Mouse (Mus musculus) forebrain, embryonic 16.5 days (tissue): Measurements from ENCODE around the gene Fer1l4. TPM values are rescaled to one million over a fixed set of nuclear protein-coding genes. Genes with fewer than 3 reads are reported as not detected.

Experiments
- ATAC-seq: fragments of 200-750 bp; cut with Nextera tagmentation; 2 replicates; pipeline ENCODE4 v1.8.0; 2017; ENCODE audit warnings: mild to moderate bottlenecking, moderate library complexity
- H3K27ac ChIP-seq: fragments of 300-500 bp; sonication (generic); 2 replicates; pipeline ENCODE4 v1.5.1; 2014; ENCODE audit warnings: low read length, control low read depth
- H3K27me3 ChIP-seq: fragments of 300-500 bp; sonication (generic); replicated peaks from 2 replicates; pipeline ENCODE4 v1.6.1; 2014; ENCODE audit warnings: low read length; ENCODE audit not compliant: control insufficient read depth, insufficient read depth
- H3K36me3 ChIP-seq: fragments of 300-500 bp; sonication (generic); 2 replicates; pipeline ENCODE4 v1.6.1; 2014; ENCODE audit not compliant: control insufficient read depth, insufficient read depth
- H3K4me1 ChIP-seq: fragments of 300-500 bp; sonication (generic); replicated peaks from 2 replicates; pipeline ENCODE4 v1.6.1; 2014; ENCODE audit warnings: low read length; ENCODE audit not compliant: control insufficient read depth, insufficient read depth
- H3K4me2 ChIP-seq: fragments of 300-500 bp; sonication (generic); 2 replicates; pipeline ENCODE4 v1.6.1; 2014; ENCODE audit warnings: mild to moderate bottlenecking, low read length, control low read depth
- H3K4me3 ChIP-seq: fragments of 300-500 bp; sonication (generic); replicated peaks from 2 replicates; pipeline ENCODE4 v1.5.1; 2014; ENCODE audit warnings: mild to moderate bottlenecking, low read length, control low read depth
- H3K9ac ChIP-seq: fragments of 300-500 bp; sonication (generic); replicated peaks from 2 replicates; pipeline ENCODE4 v1.6.1; 2014; ENCODE audit warnings: low read depth, low read length, control low read depth
- H3K9me3 ChIP-seq: fragments of 300-500 bp; sonication (generic); 2 replicates; pipeline ENCODE4 v1.6.1; 2016; ENCODE audit warnings: low read length; ENCODE audit not compliant: control insufficient read depth
- WGBS: fragments of 180-500 bp; shearing (Covaris S2); extraction: QIAGEN DNeasy Blood & Tissue Kit; methylation state at CpG from one replicate; pipeline ENCODE4 v1.1.7; 2014; 5-methylcytosine and 5-hydroxymethylcytosine counted together
- polyA plus RNA-seq: library from polyadenylated mRNA; unstranded; fragments of >200 nt; fragmentation: Nextera tagmentation; extraction: Ambion mirVana; gene quantifications from 2 replicates; pipeline ENCODE4 v1.2.1, GENCODE M21; 2015

Gene Fer1l4
- polyA plus RNA-seq, 1 experiment from 2014 or later: not detected

DNA sequence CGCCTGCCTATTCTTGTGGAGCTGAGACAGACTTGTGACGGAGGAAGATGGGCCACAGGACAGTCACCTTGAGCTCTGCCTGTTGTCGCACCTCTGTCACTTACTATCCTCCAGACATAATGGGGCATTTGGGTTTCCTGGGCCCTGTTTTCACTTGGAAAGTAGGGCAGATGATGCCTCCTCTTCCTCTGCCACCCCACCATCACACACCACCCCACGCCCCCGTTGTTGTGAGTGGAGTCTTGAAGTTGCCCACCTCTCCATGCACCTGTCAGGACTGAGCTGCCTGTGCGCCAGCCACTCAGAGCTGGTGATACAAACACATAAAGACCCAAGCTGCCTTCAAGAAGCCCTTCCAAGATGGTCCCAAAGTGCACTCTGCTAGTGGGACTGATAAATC is 65.6 kb downstream of the Fer1l4 start:
- Histone ChIP-seq H3K4me2 (no peak overlapping the region), H3K4me1 (no peaks in the 10 kb centered on the region), H3K9me3 (no peaks in the 10 kb centered on the region), H3K4me3 (no peak overlapping the region), H3K27me3 (no peaks in the 10 kb centered on the region), H3K9ac (no peak overlapping the region), H3K27ac (no peak overlapping the region), H3K36me3 (peaks cover 55% of the 10 kb centered on the region)
- WGBS: 98% methylated on average over 6 of the region's 6 CpGs
- ATAC-seq: no peak

GRCm38 (mm10) chr2:155985776-155986175 is 67.0 kb downstream of the Fer1l4 start:
- Histone ChIP-seq H3K4me3 (no peak overlapping the region), H3K9ac (no peak overlapping the region), H3K36me3 (peaks cover 49% of the 10 kb centered on the region), H3K9me3 (no peaks in the 10 kb centered on the region), H3K4me2 (no peak overlapping the region), H3K4me1 (no peaks in the 10 kb centered on the region), H3K27me3 (no peaks in the 10 kb centered on the region), H3K27ac (no peak overlapping the region)
- WGBS: 85% methylated on average over 7 of the region's 7 CpGs
- no peak for ATAC-seq

- no peak for ATAC-seq
These were observed 73.3 kb downstream of the Fer1l4 start for GRCm38 (mm10) chr2:155979328-155979991.

GRCm38 (mm10) chr2:155974087-155974731 is 78.5 kb downstream of the Fer1l4 start:
- H3K4me2 ChIP-seq: no peak overlapping the region
- H3K9ac ChIP-seq: no peak overlapping the region
- no peak for ATAC-seq
- H3K36me3 ChIP-seq: peaks cover 39% of the 10 kb centered on the region
- no peaks in the 10 kb centered on the region for H3K9me3 ChIP-seq
- no peak overlapping the region for H3K4me3 ChIP-seq
- no peaks in the 10 kb centered on the region for H3K27me3 ChIP-seq
- H3K4me1 ChIP-seq: no peaks in the 10 kb centered on the region
- no peak overlapping the region for H3K27ac ChIP-seq
- WGBS: 79% methylated on average over 14 of the region's 14 CpGs

More at GRCm38 (mm10) chr2:155979328-155979991, 73.3 kb downstream of the Fer1l4 start:
- Histone ChIP-seq H3K27ac (no peak overlapping the region), H3K4me1 (no peaks in the 10 kb centered on the region), H3K4me3 (no peak overlapping the region), H3K9me3 (no peaks in the 10 kb centered on the region), H3K27me3 (no peaks in the 10 kb centered on the region), H3K4me2 (no peak overlapping the region), H3K36me3 (peaks cover 41% of the 10 kb centered on the region), H3K9ac (no peak overlapping the region)
- WGBS: 88% methylated on average over 5 of the region's 5 CpGs

DNA sequence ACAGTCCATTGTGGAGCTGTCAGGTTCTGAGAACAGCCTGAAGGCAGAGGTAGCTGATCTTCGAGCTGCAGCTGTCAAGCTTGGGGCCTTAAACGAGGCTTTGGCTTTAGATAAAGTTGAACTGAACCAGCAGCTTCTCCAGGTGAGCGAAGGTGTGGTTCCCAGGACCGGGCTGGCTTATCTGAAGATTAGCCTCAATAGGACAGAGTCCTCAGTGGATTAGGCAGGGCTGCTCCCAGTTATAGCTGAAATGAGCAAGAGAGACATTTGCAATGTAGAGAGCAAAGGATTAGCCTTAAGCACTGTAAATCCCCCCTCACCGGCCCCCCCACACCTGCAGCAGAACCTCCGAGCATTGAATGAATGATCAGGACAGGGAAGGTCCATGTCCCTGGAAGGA is 79.4 kb downstream of the Fer1l4 start:
- H3K4me3 ChIP-seq: no peak overlapping the region
- no peak for ATAC-seq
- no peaks in the 10 kb centered on the region for H3K9me3 ChIP-seq
- 81% methylated on average over 6 of the region's 6 CpGs for WGBS
- no peak overlapping the region for H3K27ac ChIP-seq
- H3K27me3 ChIP-seq: no peaks in the 10 kb centered on the region
- H3K4me1 ChIP-seq: no peaks in the 10 kb centered on the region
- H3K9ac ChIP-seq: no peak overlapping the region
- peaks cover 45% of the 10 kb centered on the region for H3K36me3 ChIP-seq
- no peak overlapping the region for H3K4me2 ChIP-seq

Other genes starting within 250 kb of the Fer1l4 start
- gene BC029722, start 233.5 kb downstream of the Fer1l4 start, polyA plus RNA-seq: 31.0 and 35.2 TPM in 2 replicates
- 148 TPM in 2 replicates for gene Eif6, start 226.0 kb downstream of the Fer1l4 start, polyA plus RNA-seq
- gene Fam83c, start 218.1 kb downstream of the Fer1l4 start, polyA plus RNA-seq: 0.42 and 0.70 TPM in 2 replicates
- 66.5 and 78.2 TPM in 2 replicates for gene Uqcc1, start 122.6 kb downstream of the Fer1l4 start, polyA plus RNA-seq
- not detected in 2 replicates for gene Gm15557, start 112.2 kb downstream of the Fer1l4 start, polyA plus RNA-seq
- gene Gdf5, start 107.6 kb downstream of the Fer1l4 start, polyA plus RNA-seq: 2.7 and 4.5 TPM in 2 replicates
- 17.0 and 18.9 TPM in 2 replicates for gene Cep250, start 96.5 kb downstream of the Fer1l4 start, polyA plus RNA-seq
- 1.7 and 2.4 TPM in 2 replicates for gene 6430550D23Rik, start 45.0 kb downstream of the Fer1l4 start, polyA plus RNA-seq
- gene Ergic3, start 44.9 kb downstream of the Fer1l4 start, polyA plus RNA-seq: 350 and 382 TPM in 2 replicates
- 5.2 and 7.5 TPM in 2 replicates for gene Spag4, start 12.2 kb upstream of the Fer1l4 start, polyA plus RNA-seq
- 28.9 and 30.4 TPM in 2 replicates for gene Cpne1, start 59.0 kb upstream of the Fer1l4 start, polyA plus RNA-seq
- 37.6 and 38.8 TPM in 2 replicates for gene Rbm12, start 59.0 kb upstream of the Fer1l4 start, polyA plus RNA-seq
- 20.7 and 28.6 TPM in 2 replicates for gene Gm28036, start 74.1 kb upstream of the Fer1l4 start, polyA plus RNA-seq
- gene Romo1, start 91.1 kb upstream of the Fer1l4 start, polyA plus RNA-seq: 295 and 326 TPM in 2 replicates
- gene Nfs1, start 91.2 kb upstream of the Fer1l4 start, polyA plus RNA-seq: 39.7 and 45.2 TPM in 2 replicates
- 494 and 529 TPM in 2 replicates for gene Rbm39, start 127.3 kb upstream of the Fer1l4 start, polyA plus RNA-seq
- 148 and 181 TPM in 2 replicates for gene Phf20, start 143.5 kb upstream of the Fer1l4 start, polyA plus RNA-seq